11 mouse cellular contexts compared by ENCODE assay signal in the genomic region with DNA sequence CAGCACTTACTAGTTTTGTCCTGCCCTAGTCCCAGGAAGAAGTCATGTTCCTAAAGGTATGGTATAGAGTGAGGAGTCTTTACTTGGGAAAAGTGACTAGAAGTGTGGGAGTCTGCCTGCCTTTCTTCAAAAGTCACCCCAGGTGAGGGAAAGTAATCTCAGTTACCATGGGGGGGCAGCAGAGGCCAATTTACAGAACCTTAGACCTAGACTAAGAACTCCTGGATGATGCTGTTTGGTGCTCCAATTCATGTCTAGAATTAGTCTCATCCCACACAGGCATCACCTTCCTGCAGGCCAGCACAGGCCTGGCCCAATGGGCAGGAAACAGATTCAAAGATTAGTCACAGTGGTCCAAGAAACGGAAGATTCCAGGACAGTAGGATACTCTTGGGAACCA. TPM values are rescaled to one million over a fixed set of nuclear protein-coding genes. Genes with fewer than 3 reads are reported as not detected.
DNase-seq lines count a peak whose midpoint lies in the region; ATAC-seq and TF ChIP-seq lines count a peak whose summit lies in the region.
"Had no signal": no experiment of that assay in that cellular context is flagged by ENCODE, and none has a peak within 500 bp of the region (broad histone marks: within the 10 kb centered on the region; RNA-seq: fewer than 3 reads in every experiment).

No protein-coding gene starts in this region.

- no peak for ATAC-seq in cerebellum, adult (ENCODE audit: insufficient number of reproducible peaks, low FRiP score, low TSS enrichment)
- no peak for ATAC-seq in hindbrain, embryonic 14.5 days (ENCODE audit: low FRiP score)

- TF ChIP-seq CTCF in layer of hippocampus, adult 2 months (conservative IDR thresholded peaks at IDR 0.05), result peak; percentile 71

- no peak overlapping the region for H3K9ac ChIP-seq in hindbrain, embryonic 14.5 days
- H3K9ac ChIP-seq: embryonic facial prominence, embryonic 13.5 days had no signal

- no peaks in the 10 kb centered on the region for H3K36me3 ChIP-seq in hindbrain, embryonic 14.5 days (replicated peaks; ENCODE audit: control insufficient read depth, insufficient read depth)
- no peaks in the 10 kb centered on the region for H3K36me3 ChIP-seq in splenic B cell, adult 2 months (ENCODE audit: control insufficient read depth, insufficient read depth, low read length, poor library complexity, severe bottlenecking)
- H3K36me3 ChIP-seq: embryonic facial prominence, embryonic 13.5 days had no signal

- no peaks in the 10 kb centered on the region for H3K4me1 ChIP-seq in hindbrain, embryonic 14.5 days (replicated peaks; ENCODE audit: control insufficient read depth, insufficient read depth, low read length)
- H3K4me1 ChIP-seq: embryonic facial prominence, embryonic 13.5 days had no signal

- H3K9me3 ChIP-seq in hindbrain, embryonic 14.5 days (ENCODE audit: control insufficient read depth, low read length), result no peaks in the 10 kb centered on the region
- H3K9me3 ChIP-seq: embryonic facial prominence, embryonic 13.5 days had no signal

- H3K27me3 ChIP-seq in hindbrain, embryonic 14.5 days (ENCODE audit: control insufficient read depth, insufficient read depth, low read length), result no peaks in the 10 kb centered on the region
- H3K27me3 ChIP-seq in splenic B cell, adult 2 months (ENCODE audit: control insufficient read depth, insufficient read depth, low read length, poor library complexity, severe bottlenecking), result no peaks in the 10 kb centered on the region

- no peak overlapping the region for H3K27ac ChIP-seq in layer of hippocampus, adult 2 months
- no peak overlapping the region for H3K27ac ChIP-seq in hindbrain, embryonic 14.5 days
- H3K27ac ChIP-seq: embryonic facial prominence, embryonic 13.5 days had no signal

- peak; percentile 20 for DNase-seq in cerebellum, adult 11 months
- peak in 1 of 2 experiments; percentile 54 for DNase-seq in layer of hippocampus, adult 2 months (ENCODE audit: low spot score in 2 of 2)
- DNase-seq in layer of hippocampus, adult 8-10 months (ENCODE audit: low spot score in 2 of 2), result no peak
- DNase-seq in R1 (ENCODE audit: low read depth, low spot score), result peak; percentile 14
- peak; percentile 48 for DNase-seq in hindbrain, embryonic 14.5 days (ENCODE audit: low spot score)
- DNase-seq in splenic B cell, adult 2 months (ENCODE audit: low read depth, low spot score), result peak; percentile 4
- no peak for DNase-seq in ovary, postnatal 10 days (ENCODE audit: low spot score)

- no peak overlapping the region for H3K4me3 ChIP-seq in layer of hippocampus, adult 2 months
- no peak overlapping the region for H3K4me3 ChIP-seq in hindbrain, embryonic 14.5 days (replicated peaks; ENCODE audit: low read length)
- H3K4me3 ChIP-seq: embryonic facial prominence, embryonic 13.5 days had no signal

- H3K4me2 ChIP-seq in hindbrain, embryonic 14.5 days (replicated peaks), result no peak overlapping the region
- H3K4me2 ChIP-seq: embryonic facial prominence, embryonic 13.5 days had no signal

- 33% methylated on average over 1 of the region's 1 CpGs for WGBS in hindbrain, embryonic 14.5 days

RNA-seq across cellular contexts. Expression of gene Tmem28, which starts 12.4 kb away (rescaled TPM):
- 10 to 100 TPM; 27.9 to 30.4 TPM for total RNA-seq in layer of hippocampus, adult 2 months (2021)
- 10 to 100 TPM; 22.8 to 32.9 (median 27.4) TPM for total RNA-seq in layer of hippocampus, adult 8-10 months (2022)
- 2.1 and 2.4 TPM in 2 replicates for polyA plus RNA-seq in hindbrain, embryonic 14.5 days (2014; fragmentation: Nextera tagmentation; extraction: Ambion mirVana)
- total RNA-seq: neutrophil, adult 5-6 weeks had no signal
- polyA plus RNA-seq: C2C12 had no signal

Comparison
In these comparisons a context has a peak if more than half of its experiments do, and no peak if none do; other contexts are left out.
1. DNase-seq: peak in cerebellum, adult 11 months (single experiment), R1 (single experiment), hindbrain, embryonic 14.5 days (single experiment) and splenic B cell, adult 2 months (single experiment); none in layer of hippocampus, adult 8-10 months (0 of 2) and ovary, postnatal 10 days (single experiment).